Mouse (Mus musculus): ENCODE results near the gene Tpd52l1. TPM values are rescaled to one million over a fixed set of nuclear protein-coding genes. Genes with fewer than 3 reads are reported as not detected.

Tpd52l1 gene
- polyA plus RNA-seq, 1 experiment from 2014 or later, result 42.1 TPM

DNA sequence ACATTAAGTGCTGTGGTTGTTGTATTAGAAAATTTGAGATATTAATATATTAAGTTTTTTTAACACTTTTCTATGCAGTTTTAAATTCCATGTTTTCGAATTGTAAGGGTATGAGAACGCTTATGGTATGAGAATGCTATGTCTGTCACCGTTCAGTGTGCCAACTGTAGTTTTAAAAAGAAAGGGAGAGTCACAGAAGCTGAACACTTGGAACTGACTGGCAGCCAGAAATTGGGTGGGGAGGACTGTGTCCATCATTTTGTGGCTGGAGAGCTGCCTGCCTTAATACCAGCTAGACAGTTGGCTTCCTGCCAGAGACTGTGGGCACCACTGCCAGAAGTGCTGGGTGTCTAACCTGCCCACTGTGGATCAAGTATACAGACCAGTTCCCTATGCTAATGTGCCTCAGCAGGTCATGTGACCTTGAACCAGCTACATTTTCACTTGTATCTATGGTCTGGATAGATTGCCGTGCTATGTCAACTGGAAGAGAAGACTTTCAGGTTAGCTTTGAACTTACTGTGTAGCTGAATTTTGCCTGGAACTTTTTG, 114.5 kb downstream of the Tpd52l1 start:
- H3K27ac ChIP-seq, result no peak overlapping the region
- no peak overlapping the region for H3K4me2 ChIP-seq
- peak; percentile 74; the same call in 1 of the 2 replicates for ATAC-seq (ENCODE audit: insufficient number of reproducible peaks, insufficient read depth, low FRiP score, low TSS enrichment, low read depth)
- no peak overlapping the region for H3K4me3 ChIP-seq
- no peaks in the 10 kb centered on the region for H3K27me3 ChIP-seq
- WGBS, result 84% methylated on average over 4 of the region's 4 CpGs
- no peaks in the 10 kb centered on the region for H3K9me3 ChIP-seq
- 0 out of 2 replicates have a peak, but pooled peaks cover 10% of the 10 kb centered on the region for H3K4me1 ChIP-seq
- no peak overlapping the region for H3K9ac ChIP-seq
- peaks cover 18% of the 10 kb centered on the region for H3K36me3 ChIP-seq

DNA sequence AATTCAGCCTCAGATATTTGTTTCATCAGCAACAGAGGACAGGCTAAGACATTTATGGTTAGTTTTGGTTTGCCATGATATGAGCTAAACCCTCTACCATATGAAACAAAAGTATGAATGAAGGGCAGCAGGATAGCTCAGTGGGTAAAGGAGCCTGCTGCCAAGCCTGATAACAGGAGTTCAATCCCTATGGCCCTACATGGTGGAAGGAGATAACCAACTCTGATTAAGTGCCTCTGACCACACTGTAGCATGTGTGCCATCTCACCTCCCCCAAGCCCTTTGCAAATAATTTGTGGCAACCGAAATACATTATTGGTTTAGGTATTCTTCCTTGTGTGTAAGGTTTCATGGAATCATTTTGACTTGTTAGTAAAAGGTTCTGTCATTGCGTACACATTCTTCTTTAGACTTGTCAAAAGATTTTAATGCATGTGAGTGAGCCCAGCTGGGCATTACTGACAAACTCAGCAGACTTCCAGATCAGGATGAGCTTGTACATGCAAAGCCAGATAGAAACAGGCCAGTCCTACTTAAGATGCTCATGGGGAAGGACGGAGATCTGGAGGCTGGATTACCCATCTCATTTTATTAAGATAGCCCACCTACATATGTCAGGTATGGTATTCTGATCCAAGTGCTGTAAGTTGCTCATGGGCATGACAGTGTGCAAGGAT, 115.3 kb downstream of the Tpd52l1 start:
- H3K9ac ChIP-seq, result no peak overlapping the region
- WGBS, result 88% methylated on average over 3 of the region's 3 CpGs
- no peak overlapping the region for H3K4me3 ChIP-seq
- no peak for ATAC-seq (ENCODE audit: insufficient number of reproducible peaks, insufficient read depth, low FRiP score, low TSS enrichment, low read depth)
- H3K27ac ChIP-seq, result no peak overlapping the region
- H3K9me3 ChIP-seq, result no peaks in the 10 kb centered on the region
- H3K4me2 ChIP-seq, result no peak overlapping the region
- peaks cover 27% of the 10 kb centered on the region for H3K36me3 ChIP-seq
- H3K27me3 ChIP-seq, result no peaks in the 10 kb centered on the region
- 0 out of 2 replicates have a peak, but pooled peaks cover 10% of the 10 kb centered on the region for H3K4me1 ChIP-seq

DNA sequence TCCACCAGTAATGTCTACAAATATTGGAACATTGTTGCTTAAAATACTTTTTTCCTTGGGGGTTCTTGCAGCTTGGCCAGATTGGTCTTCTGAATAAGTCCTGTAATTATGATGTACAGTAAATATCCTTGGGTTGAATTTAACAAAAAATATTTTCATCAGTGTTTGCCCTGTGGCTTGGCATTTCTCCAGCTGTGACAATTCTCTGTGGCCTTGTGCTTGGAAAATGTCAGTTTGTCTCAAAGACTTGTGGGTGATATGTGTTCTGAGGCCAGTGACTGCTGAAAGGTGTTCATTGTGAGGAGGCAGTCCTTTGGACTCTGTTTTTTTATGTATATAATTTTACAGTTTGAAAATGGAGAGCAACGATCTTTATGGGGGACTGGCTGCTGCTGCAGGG, 116.3 kb downstream of the Tpd52l1 start:
- Histone ChIP-seq H3K9ac (no peak overlapping the region), H3K4me1 (0 out of 2 replicates have a peak, but pooled peaks cover 10% of the 10 kb centered on the region), H3K27ac (0 out of 2 replicates have a peak overlapping the region, but pooled peaks have one; percentile 55), H3K27me3 (no peaks in the 10 kb centered on the region), H3K4me3 (no peak overlapping the region), H3K36me3 (peaks cover 30% of the 10 kb centered on the region), H3K9me3 (no peaks in the 10 kb centered on the region), H3K4me2 (no peak overlapping the region)
- 64% methylated on average over 1 of the region's 1 CpGs for WGBS
- no peak for ATAC-seq (ENCODE audit: insufficient number of reproducible peaks, insufficient read depth, low FRiP score, low TSS enrichment, low read depth)

DNA sequence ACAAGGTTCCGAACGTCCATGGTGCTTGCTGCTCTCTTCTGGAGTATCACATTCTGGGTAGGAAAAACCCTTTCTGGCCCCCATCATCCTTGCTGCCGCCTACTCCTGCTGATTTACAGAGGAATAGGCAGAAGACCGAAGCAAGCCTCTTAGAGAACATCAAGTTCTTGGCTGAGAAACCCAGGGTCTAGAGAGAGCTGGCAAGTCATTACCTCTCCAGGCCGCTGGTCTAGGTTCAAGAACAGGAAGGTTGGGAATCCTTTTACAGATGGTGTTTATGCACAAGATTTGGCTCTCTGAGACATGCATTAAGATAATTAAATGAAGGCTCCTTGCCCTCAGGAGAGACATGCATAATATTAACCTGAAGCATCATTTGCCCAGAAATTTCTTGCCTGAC, 127.3 kb downstream of the Tpd52l1 start:
- peaks cover 6% of the 10 kb centered on the region for H3K4me1 ChIP-seq
- peaks cover 49% of the 10 kb centered on the region for H3K36me3 ChIP-seq
- ATAC-seq (ENCODE audit: insufficient number of reproducible peaks, insufficient read depth, low FRiP score, low TSS enrichment, low read depth), result no peak
- H3K9me3 ChIP-seq, result no peaks in the 10 kb centered on the region
- 85% methylated on average over 5 of the region's 5 CpGs for WGBS
- H3K27me3 ChIP-seq, result no peaks in the 10 kb centered on the region
- H3K27ac ChIP-seq, result no peak overlapping the region
- H3K4me2 ChIP-seq, result no peak overlapping the region
- H3K4me3 ChIP-seq, result no peak overlapping the region
- no peak overlapping the region for H3K9ac ChIP-seq

- Histone ChIP-seq H3K4me1 (peaks cover 6% of the 10 kb centered on the region), H3K36me3 (peaks cover 16% of the 10 kb centered on the region), H3K27ac (peak within 1 kb of the TSS; percentile 96), H3K9me3 (no peaks in the 10 kb centered on the region), H3K9ac (peak within 1 kb of the TSS; percentile 86), H3K4me2 (peak within 1 kb of the TSS; percentile 56), H3K27me3 (no peaks in the 10 kb centered on the region), H3K4me3 (peak within 1 kb of the TSS; percentile 73)
- 4% methylated on average over 42 of the region's 44 CpGs for WGBS
- ATAC-seq (ENCODE audit: insufficient number of reproducible peaks, insufficient read depth, low FRiP score, low TSS enrichment, low read depth), result peak; percentile 89
Observed at GRCm38 (mm10) chr10:31312865-31313848, 132.6 kb downstream of the Tpd52l1 start, which contains the start of gene Hddc2. Gene Hddc2, plus strand, starts transcription at chr10:31313383.

DNA sequence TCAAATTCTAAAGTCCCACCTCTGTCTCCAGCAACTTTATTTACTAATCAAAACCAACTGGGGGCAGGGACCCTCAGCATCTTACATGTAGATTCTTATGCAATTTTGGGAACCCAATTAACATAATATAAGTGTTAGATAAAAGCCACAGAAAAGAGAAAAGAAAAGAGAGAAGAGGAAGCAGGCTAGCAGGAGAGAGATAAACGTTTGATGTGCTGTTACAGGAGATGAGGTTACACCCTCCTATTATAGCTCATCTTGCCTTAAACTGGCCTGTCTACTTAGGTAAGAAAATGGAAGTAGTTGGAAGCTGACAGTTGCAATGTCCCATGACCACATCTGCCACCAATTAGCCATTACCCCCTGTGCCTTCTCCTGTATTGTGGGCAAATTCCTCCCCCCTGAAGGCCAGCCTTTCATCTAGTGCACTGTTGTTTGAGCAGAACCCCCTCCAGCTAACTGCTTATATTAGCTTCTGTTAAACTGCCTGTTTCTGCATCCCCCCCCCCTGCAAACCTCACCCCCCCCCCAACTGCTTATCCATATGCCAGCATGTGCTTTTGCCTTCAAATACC, 138.6 kb downstream of the Tpd52l1 start:
- Histone ChIP-seq H3K4me2 (no peak overlapping the region), H3K9ac (no peak overlapping the region), H3K4me1 (peaks cover 5% of the 10 kb centered on the region; the same call in 1 of the 2 replicates), H3K4me3 (no peak overlapping the region), H3K9me3 (no peaks in the 10 kb centered on the region), H3K27ac (no peak overlapping the region), H3K36me3 (no peaks in the 10 kb centered on the region), H3K27me3 (no peaks in the 10 kb centered on the region)
- WGBS, result 4% methylated on average over 1 of the region's 1 CpGs
- no peak for ATAC-seq (ENCODE audit: insufficient number of reproducible peaks, insufficient read depth, low FRiP score, low TSS enrichment, low read depth)

DNA sequence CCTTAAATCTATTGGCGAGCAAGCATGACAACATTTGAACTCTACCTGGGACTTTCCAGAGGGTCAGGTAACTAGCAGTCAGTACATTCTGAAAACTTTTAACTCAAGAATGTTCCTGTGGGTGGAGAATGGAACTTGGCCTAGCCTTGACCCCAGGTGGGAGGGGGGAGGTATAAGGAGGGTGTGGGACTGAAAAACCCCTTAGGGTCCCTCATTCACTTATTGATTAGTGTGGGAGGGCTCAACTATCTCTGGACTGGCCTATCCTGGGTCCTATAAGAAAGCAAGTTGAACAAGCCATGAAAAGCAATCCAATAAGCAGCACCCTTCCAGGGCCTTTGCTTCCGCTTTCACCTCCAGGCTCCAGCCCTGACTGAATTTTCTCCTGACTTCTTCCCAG, 142.3 kb downstream of the Tpd52l1 start:
- no peaks in the 10 kb centered on the region for H3K9me3 ChIP-seq
- peaks cover 5% of the 10 kb centered on the region; the same call in 1 of the 2 replicates for H3K4me1 ChIP-seq
- H3K9ac ChIP-seq, result no peak overlapping the region
- H3K27me3 ChIP-seq, result no peaks in the 10 kb centered on the region
- WGBS, result 91% methylated on average over 2 of the region's 2 CpGs
- no peaks in the 10 kb centered on the region for H3K36me3 ChIP-seq
- no peak overlapping the region for H3K4me2 ChIP-seq
- H3K27ac ChIP-seq, result no peak overlapping the region
- no peak for ATAC-seq (ENCODE audit: insufficient number of reproducible peaks, insufficient read depth, low FRiP score, low TSS enrichment, low read depth)
- H3K4me3 ChIP-seq, result no peak overlapping the region

GRCm38 (mm10) chr10:31300292-31300691, 145.5 kb downstream of the Tpd52l1 start:
- H3K36me3 ChIP-seq, result no peaks in the 10 kb centered on the region
- H3K9me3 ChIP-seq, result no peaks in the 10 kb centered on the region
- ATAC-seq (ENCODE audit: insufficient number of reproducible peaks, insufficient read depth, low FRiP score, low TSS enrichment, low read depth), result no peak
- no peak overlapping the region for H3K9ac ChIP-seq
- H3K27ac ChIP-seq, result no peak overlapping the region
- peaks cover 4% of the 10 kb centered on the region for H3K4me1 ChIP-seq
- WGBS, result 50% methylated on average over 1 of the region's 1 CpGs
- no peak overlapping the region for H3K4me2 ChIP-seq
- no peaks in the 10 kb centered on the region for H3K27me3 ChIP-seq
- H3K4me3 ChIP-seq, result no peak overlapping the region

- H3K36me3 ChIP-seq, result no peaks in the 10 kb centered on the region
- peaks cover 4% of the 10 kb centered on the region for H3K4me1 ChIP-seq
- H3K27ac ChIP-seq, result no peak overlapping the region
- H3K9ac ChIP-seq, result no peak overlapping the region
- no peaks in the 10 kb centered on the region for H3K9me3 ChIP-seq
- no peak overlapping the region for H3K4me3 ChIP-seq
- 34% methylated on average over 6 of the region's 6 CpGs for WGBS
- H3K27me3 ChIP-seq, result no peaks in the 10 kb centered on the region
- H3K4me2 ChIP-seq, result no peak overlapping the region
- ATAC-seq (ENCODE audit: insufficient number of reproducible peaks, insufficient read depth, low FRiP score, low TSS enrichment, low read depth), result no peak
Observed at GRCm38 (mm10) chr10:31298921-31299574, 146.7 kb downstream of the Tpd52l1 start.

DNA sequence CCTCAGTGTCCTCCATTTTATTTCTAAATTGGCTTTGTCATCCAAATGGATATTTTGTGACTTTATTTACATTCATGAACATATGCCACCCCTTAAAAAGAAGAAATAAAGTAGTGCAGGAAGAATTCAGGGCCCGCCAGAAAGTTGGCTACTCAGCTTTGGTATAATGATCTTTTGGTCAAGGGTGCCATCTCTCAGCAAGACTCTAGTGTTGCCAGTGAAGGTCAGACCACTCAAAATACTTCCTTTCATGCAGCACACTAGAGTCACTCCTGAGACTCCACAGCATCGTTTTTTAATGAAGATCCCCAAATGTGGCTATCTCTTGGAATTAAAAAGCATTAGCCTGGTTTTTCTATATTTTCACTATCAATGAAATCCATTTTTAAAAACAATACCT, 147.5 kb downstream of the Tpd52l1 start:
- Histone ChIP-seq H3K36me3 (no peaks in the 10 kb centered on the region), H3K27me3 (no peaks in the 10 kb centered on the region), H3K9me3 (no peaks in the 10 kb centered on the region), H3K4me2 (no peak overlapping the region), H3K4me3 (no peak overlapping the region), H3K9ac (no peak overlapping the region), H3K4me1 (peaks cover 4% of the 10 kb centered on the region), H3K27ac (no peak overlapping the region)
- WGBS, result 56% methylated on average over 2 of the region's 2 CpGs
- no peak for ATAC-seq (ENCODE audit: insufficient number of reproducible peaks, insufficient read depth, low FRiP score, low TSS enrichment, low read depth)

GRCm38 (mm10) chr10:31297106-31297505, 148.7 kb downstream of the Tpd52l1 start:
- no peaks in the 10 kb centered on the region for H3K9me3 ChIP-seq
- no peaks in the 10 kb centered on the region for H3K36me3 ChIP-seq
- 50% methylated on average over 4 of the region's 4 CpGs for WGBS
- ATAC-seq (ENCODE audit: insufficient number of reproducible peaks, insufficient read depth, low FRiP score, low TSS enrichment, low read depth), result no peak
- H3K4me1 ChIP-seq, result peaks cover 4% of the 10 kb centered on the region
- H3K27me3 ChIP-seq, result no peaks in the 10 kb centered on the region
- H3K4me3 ChIP-seq, result no peak overlapping the region
- H3K4me2 ChIP-seq, result no peak overlapping the region
- H3K9ac ChIP-seq, result no peak overlapping the region
- H3K27ac ChIP-seq, result no peak overlapping the region
